Mouse (Mus musculus): ENCODE results near the gene Nus1.

DNA sequence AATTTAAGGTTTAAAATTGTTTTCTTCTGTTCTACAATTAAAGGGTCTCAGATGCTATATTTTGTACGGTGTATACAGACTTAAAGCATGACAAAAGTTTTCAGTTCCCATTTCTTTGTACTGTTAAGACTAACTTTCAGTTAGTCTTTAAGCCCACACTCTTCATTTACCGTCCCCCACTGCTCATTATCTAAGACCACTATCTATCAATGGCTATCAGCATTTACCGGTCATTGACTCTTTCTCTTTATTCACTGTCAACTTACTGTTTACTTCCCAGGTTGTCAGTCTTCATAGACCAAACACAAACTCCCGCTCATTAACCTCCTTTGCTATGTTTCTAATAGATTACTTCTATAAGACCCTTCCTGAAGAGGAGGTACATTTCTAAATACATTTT, 30.2 kb upstream of the Nus1 start:
- TF ChIP-seq CTCF (IDR thresholded peaks at IDR 0.05; ENCODE audit: low read depth) (no peak), EP300 (IDR thresholded peaks at IDR 0.05; ENCODE audit: low read depth) (no peak)
